Mouse (Mus musculus) CD4-positive, CD25-positive, alpha-beta regulatory T cell, adult 2 months (primary cell): ENCODE results near the gene Gm49711.
"Not testable (repeated sequence)": the region's sequence is repeated elsewhere in the genome, so short reads cannot be mapped to it uniquely, and the experiment has no call there.

Experiments
- DNase-seq: peaks from one replicate; pipeline ENCODE4 v3.0.0-alpha.2; 2012; ENCODE audit warnings: low read depth, low spot score

The Gm49711 gene

GRCm38 (mm10) chr16:92062832-92063231, 4.7 kb downstream of the Gm49711 start:
- no peak for DNase-seq

DNA sequence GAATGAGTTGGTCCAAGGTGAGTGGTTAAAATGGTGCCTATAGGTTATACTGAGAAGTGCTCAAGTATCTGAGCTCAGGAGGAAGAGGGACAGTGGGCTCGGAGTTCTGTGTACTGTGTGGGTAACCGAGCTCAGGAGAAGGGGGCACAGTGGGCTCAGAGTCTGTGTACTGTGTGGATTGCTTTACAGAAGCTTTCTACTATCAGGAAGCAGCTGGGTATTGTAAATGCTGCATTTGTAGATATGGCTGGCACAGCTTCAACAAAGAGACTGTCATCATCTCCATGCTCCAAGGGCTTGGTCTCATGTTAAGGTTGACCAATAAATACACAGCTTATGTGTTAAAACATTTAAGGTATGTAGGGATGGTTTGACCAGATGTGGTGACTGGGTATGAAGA, 6.7 kb downstream of the Gm49711 start:
- no peak for DNase-seq

- no peak for DNase-seq
Measured at GRCm38 (mm10) chr16:92070338-92070737, 12.2 kb downstream of the Gm49711 start.

GRCm38 (mm10) chr16:92076797-92077196, 18.7 kb downstream of the Gm49711 start:
- DNase-seq = no peak

DNA sequence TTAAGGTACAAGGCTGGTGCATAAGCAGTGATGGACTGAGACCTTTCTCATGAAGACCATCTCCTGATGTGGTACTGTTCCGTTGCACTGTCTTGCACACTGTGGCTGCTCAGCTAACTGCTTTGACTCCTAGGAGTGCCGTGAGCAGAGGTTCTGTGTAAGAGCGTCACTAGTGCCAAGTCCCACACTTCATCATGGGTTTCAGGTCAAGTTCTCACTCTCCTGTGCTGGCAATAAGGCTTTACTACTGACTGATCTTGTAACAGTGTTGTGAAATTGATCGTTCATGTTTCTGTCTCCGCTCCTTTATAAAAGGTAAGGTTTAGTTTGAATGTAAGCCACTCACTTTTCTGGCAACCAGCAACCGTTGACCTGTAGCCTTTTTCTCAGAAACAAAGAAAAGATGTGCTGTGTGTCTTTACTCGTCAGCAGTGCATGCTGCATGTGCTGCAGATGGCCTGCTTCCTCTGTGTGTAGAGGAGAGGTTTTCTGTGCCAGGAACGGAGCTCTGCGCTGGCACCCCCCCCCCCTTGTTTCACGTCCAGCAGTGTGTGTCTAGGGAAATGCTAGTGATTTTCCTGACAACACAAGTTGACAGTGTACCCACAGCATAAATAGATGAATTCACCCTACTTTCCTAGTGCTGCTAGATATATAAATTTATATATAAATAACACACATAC, 25.8 kb downstream of the Gm49711 start:
- DNase-seq = no peak

GRCm38 (mm10) chr16:92089225-92089624, 31.1 kb downstream of the Gm49711 start:
- DNase-seq = no peak

- DNase-seq = no peak
Measured at GRCm38 (mm10) chr16:92091876-92092275, 33.8 kb downstream of the Gm49711 start.

- DNase-seq = no peak
Measured at GRCm38 (mm10) chr16:92098351-92099051, 40.4 kb downstream of the Gm49711 start.

DNA sequence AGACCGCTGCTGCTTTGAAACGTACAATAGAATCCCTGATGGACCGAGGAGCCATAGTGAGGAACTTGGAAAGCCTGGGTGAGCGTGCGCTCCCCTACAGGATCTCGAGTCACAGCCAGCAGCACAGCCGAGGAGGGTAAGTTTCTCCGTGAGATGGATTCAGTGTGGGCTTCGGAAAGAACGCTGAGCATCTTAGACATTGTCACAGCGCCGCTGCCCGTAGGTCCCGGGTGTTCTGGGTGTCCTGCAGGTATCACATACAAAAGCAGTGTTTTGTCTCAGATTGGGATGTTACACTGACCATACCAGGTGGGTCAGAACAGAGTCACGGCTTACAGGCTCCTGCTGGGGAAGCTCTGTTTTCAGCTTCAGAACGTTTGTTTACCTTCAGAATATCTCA, 41.5 kb downstream of the Gm49711 start:
- no peak for DNase-seq

GRCm38 (mm10) chr16:92100111-92100510, 42.0 kb downstream of the Gm49711 start:
- DNase-seq = no peak

- no peak for DNase-seq
Measured at GRCm38 (mm10) chr16:92102115-92102514, 44.0 kb downstream of the Gm49711 start.

DNA sequence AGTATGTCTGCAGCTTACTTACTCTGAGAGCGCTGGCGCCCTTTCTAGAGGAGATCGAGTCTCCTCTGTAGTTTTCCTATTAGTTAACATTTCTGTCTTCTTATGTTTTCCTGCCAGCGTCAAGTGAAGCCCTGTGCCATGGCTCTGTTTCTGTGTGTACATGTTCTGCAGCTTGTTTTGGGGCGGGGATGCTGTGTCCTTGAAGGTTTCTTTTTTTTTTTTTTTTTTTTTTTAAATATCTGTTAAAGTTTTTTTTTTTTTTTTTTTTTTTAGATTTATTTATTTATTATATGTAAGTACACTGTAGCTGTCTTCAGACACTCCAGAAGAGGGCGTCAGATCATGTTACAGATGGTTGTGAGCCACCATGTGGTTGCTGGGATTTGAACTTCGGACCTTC, 44.8 kb downstream of the Gm49711 start:
- DNase-seq = not testable (repeated sequence)

DNA sequence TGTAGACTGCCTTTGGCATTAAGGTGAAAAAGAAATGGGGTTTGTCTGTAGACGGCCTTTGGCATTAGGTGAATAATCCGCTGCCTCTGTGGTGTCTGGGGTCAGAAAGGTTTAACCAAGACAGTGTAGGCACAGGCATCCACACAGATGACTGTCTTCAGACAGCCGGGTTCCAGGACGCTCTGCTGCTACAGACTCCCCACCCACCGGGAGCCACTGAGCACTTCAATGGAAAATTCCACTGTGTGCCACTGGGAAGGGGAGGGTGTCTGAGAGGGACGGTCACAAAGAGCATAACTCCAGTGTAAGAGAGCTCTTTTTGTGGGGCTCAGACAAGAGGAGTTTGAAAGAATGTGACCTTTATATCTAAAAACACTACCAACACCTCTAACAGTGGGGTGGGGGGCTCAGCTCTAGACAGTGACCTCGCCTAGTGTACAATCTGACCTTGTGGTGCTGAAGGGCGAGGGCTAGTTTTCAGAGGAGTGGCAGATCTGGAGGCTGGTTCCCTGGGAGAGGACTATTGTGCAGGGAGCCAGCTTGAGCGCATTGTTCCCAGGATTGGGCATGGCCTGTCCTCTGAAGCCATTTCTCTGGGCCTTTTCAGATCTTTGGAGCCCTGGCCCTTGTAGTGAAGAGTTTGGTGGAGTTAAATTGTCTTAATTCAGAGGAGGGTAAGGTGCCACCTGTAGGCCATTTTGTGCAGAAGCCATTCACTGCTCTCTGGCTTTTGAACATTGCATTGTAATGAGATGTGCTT, 45.6 kb downstream of the Gm49711 start:
- peak; percentile 15 for DNase-seq

- no peak for DNase-seq
Measured at GRCm38 (mm10) chr16:92104332-92104590, 46.1 kb downstream of the Gm49711 start.

DNA sequence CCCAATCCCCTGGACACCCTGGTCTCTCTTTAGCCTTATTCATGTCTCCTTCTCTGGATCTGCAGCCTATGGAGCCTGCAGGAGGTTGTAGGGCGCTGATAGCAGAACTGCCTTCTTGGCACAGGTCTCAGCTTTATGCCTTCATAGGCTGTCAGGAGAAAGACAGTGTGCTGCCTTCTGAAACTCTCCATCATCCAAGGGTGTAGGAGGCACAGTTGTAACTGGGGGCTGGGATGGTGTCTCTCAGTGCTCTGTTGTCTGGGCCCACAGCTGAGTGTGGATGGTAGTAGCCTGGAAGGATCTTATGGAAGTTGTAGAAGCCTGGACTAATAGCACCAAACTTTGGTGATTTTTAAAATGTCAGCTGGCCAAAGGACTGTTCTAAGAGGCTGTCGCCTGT, 46.8 kb downstream of the Gm49711 start:
- DNase-seq = no peak

- no peak for DNase-seq
Measured at GRCm38 (mm10) chr16:92105631-92106030, 47.5 kb downstream of the Gm49711 start.

DNA sequence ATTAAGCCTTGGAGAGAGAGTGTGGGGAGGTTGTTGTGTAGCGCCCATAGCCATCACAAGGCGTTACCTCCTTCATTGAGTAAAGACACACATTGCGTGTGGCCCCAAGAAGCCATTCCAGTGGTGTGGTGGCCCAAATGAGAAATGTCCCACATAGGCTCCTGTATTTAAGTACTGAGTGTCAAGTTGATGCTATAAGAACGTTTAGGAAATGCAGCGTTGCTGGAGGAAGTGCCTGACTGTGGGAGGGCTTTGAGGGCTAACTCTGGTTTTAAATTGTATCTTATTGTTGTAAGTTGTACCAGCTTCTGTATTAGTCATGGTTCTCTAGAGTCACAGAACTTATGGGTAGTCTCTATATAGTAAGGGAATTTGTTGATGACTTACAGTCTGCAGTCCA, 49.2 kb downstream of the Gm49711 start:
- DNase-seq = no peak

DNA sequence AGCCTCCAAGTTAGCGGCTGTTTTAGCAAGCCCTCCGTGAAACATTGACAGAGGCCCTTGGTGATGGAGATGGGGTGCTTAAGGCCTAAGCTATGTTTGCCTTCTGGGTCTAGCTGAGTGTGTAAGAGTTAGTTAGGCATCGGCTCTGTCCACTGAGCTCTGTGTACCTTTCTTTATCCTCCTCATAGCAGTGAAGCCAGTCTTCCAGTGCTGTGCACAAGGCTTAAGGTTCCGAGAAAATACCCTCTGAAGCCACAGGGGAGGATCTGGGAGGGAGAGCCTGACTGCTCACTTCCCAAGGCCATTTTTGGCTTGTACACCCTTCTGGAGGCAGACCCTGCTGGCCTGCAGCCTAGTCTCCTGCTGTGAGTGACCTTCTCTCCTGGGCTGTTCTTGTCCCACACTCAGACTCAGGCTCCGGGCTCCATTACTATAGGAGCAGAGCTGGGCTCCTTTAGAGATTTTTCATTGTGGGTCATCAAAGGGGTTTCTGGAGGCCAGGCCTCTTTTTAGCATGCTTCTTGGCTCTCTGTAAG, 56.7 kb downstream of the Gm49711 start:
- no peak for DNase-seq

- no peak for DNase-seq
Measured at GRCm38 (mm10) chr16:92115611-92116421, 57.7 kb downstream of the Gm49711 start.

DNA sequence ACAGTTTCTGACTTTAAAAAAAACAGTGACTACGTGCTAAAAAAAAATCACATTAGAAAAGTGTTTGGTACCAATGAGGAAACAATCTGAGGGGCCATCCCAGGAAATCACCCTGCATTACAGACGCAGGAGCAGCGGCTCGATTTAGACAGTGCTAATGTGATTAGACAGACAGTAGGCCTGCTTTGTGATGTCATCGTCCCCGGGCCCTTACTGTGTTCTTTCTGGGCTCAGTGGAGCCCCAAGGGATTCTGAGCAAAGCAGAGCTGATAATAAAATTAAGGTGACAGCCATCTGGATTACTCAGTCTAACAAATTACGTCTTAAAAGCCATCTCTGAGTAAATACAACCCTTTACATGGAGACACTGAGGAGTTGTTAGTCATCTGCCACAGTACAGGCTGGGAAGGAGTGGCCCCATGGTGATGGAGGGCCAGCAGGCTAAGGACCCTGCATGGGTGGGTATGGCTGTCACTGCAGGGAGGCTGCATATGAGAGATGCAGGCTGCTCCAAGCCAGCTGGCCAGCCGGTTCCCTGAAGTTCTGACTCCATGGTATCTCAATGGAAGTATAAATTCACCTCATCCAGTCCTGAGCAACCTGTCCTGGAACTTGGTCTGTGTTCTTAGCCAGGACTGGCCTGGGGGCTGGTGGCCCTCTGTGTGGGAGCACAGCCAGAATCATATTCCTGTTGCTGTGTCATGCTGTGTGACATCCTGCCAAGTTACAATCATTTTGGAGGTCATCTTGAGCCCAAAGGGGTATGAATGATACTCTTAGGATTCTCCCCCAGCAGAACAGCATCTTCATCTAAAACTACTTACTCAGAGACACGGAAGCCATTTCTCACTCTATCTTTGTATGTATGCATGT, 59.5 kb downstream of the Gm49711 start:
- DNase-seq = no peak

DNA sequence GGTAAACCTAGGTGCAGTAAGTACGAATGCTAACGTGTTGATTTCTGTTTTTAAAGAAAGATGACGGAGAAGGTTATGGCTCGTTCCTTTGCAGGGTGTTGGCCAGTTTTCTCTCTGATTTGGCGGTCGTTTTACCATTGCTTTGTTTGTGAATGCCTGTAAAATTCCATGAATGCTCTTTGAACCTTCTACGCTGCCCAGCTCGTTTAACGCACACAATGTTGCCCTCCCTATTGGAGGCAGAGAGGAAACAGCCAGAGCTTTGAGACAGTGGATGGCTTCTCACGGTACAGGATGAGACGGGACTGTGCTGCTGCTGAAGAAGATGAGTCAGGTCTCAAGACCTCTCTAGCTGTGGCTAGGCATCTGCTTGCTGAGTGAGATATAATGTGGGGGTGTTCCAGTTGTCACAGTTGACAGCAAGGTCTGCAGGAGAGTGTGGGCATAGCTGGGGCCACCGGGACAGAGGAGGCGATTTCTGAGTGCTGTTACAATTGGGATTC, 60.9 kb downstream of the Gm49711 start:
- DNase-seq = no peak
